Mouse (Mus musculus) heart, embryonic 16.5 days (tissue): ENCODE data around the gene Sorcs2. TPM values are rescaled to one million over a fixed set of nuclear protein-coding genes. Genes with fewer than 3 reads are reported as not detected.
A peak's percentile ranks its signal among the peaks of the same experiment; 100 is the strongest.

Experiments used
- ATAC-seq: fragments of 200-750 bp; cut with Nextera tagmentation; replicated peaks from 2 replicates; pipeline ENCODE4 v1.8.0; 2017; ENCODE audit warnings: moderate number of reproducible peaks; ENCODE audit not compliant: insufficient read depth, low FRiP score; ENCODE audit errors: extremely low read depth
- H3K27ac ChIP-seq: fragments of 300-500 bp; sonication (generic); 2 replicates; pipeline ENCODE4 v1.5.1; 2014; ENCODE audit warnings: mild to moderate bottlenecking, low read length, control low read depth, moderate library complexity
- H3K27me3 ChIP-seq: fragments of 300-500 bp; sonication (generic); 2 replicates; pipeline ENCODE4 v1.6.1; 2014; ENCODE audit warnings: low read length, mixed read lengths; ENCODE audit not compliant: control insufficient read depth, insufficient read depth
- H3K36me3 ChIP-seq: fragments of 300-500 bp; sonication (generic); 2 replicates; pipeline ENCODE4 v1.6.1; 2014; ENCODE audit not compliant: control insufficient read depth, insufficient read depth
- H3K4me1 ChIP-seq: fragments of 300-500 bp; sonication (generic); 2 replicates; pipeline ENCODE4 v1.6.1; 2014; ENCODE audit warnings: low read length, mixed read lengths; ENCODE audit not compliant: control insufficient read depth, insufficient read depth
- H3K4me2 ChIP-seq: fragments of 300-500 bp; sonication (generic); 2 replicates; pipeline ENCODE4 v1.6.1; 2014; ENCODE audit warnings: low read depth, mild to moderate bottlenecking, control low read depth, low read length
- H3K4me3 ChIP-seq: fragments of 300-500 bp; sonication (generic); 2 replicates; pipeline ENCODE4 v1.5.1; 2014; ENCODE audit warnings: mild to moderate bottlenecking, control low read depth, low read length
- H3K9ac ChIP-seq: fragments of 300-500 bp; sonication (generic); 2 replicates; pipeline ENCODE4 v1.6.1; 2014; ENCODE audit warnings: low read length, control low read depth
- H3K9me3 ChIP-seq: fragments of 300-500 bp; sonication (generic); replicated peaks from 2 replicates; pipeline ENCODE4 v1.6.1; 2016; ENCODE audit warnings: low read length; ENCODE audit not compliant: control insufficient read depth
- WGBS: fragments of 180-500 bp; shearing (Covaris S2); extraction: QIAGEN DNeasy Blood & Tissue Kit; methylation state at CpG from one replicate; pipeline ENCODE4 v1.1.7; 2014; 5-methylcytosine and 5-hydroxymethylcytosine counted together
- polyA plus RNA-seq: library from polyadenylated mRNA; unstranded; fragments of >200 nt; fragmentation: Nextera tagmentation; extraction: Ambion mirVana; gene quantifications from 2 replicates; pipeline ENCODE4 v1.2.1, GENCODE M21; 2015

Sorcs2 gene
- polyA plus RNA-seq, 1 experiment from 2014 or later: 8.2 TPM

DNA sequence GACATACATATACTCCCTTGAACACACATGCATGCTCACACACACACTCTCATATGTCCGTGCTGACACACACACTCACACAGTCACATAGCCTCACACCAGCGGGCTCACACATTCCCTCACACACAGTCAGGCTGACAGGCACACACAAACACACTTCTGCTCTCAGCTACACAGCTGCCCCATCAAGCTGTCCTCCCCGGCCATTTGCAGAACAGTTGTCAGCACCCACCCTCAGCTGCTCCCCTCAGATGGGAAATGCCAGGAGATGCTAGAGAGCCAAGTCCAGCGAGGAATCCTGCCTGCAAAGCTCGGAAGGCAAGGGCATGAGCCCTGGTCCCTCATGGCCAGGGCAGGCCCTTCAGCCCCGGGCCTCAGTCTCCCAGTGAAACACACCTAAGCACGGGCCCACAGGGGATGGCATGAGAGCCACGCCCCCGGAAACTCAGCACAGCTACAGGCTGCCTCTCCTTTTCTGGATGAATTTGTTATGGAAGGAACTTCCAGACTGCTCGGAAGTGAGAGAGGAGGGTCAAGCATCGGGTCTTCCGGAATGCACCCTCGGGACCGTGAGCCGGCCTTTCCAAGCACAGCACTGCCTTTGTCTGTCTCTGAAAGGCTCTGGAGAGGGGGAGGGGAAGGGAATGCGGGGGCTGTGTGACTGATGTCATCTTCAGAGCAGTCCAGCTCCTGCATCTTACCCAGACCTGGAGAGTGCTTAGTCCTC is 84.4 kb downstream of the Sorcs2 start:
- WGBS: 28% methylated on average over 16 of the region's 16 CpGs

DNA sequence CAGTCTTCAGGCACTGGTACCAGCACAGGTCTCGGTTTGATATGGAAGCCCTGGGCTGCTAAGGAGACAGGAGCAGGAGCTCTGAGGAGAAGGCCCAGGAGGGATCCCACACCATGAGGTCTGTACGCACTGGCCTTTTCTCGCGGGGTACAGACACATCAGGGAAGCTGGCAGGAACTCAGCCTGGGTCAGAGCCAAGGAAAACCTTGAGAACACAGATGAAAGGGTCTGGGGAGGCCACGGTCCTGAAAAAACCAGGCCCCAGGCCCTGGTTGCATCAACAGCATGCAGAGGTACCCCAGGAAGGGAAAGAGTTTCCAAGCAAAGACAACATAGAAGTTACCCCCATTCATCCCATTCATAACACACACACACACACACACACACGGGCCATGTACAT is 85.0 kb downstream of the Sorcs2 start:
- no peaks in the 10 kb centered on the region for H3K36me3 ChIP-seq
- H3K4me2 ChIP-seq: no peak overlapping the region
- peaks cover 20% of the 10 kb centered on the region for H3K4me1 ChIP-seq
- H3K27ac ChIP-seq: no peak overlapping the region; the same call in 1 of the 2 replicates
- no peaks in the 10 kb centered on the region for H3K27me3 ChIP-seq
- peak overlapping the region; percentile 25; the same call in 1 of the 2 replicates for H3K9ac ChIP-seq
- H3K9me3 ChIP-seq: no peaks in the 10 kb centered on the region
- no peak overlapping the region for H3K4me3 ChIP-seq
- WGBS: 42% methylated on average over 6 of the region's 6 CpGs
- ATAC-seq: no peak

More for the DNA sequence above, 84.4 kb downstream of the Sorcs2 start:
- H3K9me3 ChIP-seq: no peaks in the 10 kb centered on the region
- H3K27ac ChIP-seq: peak overlapping the region; percentile 76
- H3K4me2 ChIP-seq: peak overlapping the region; percentile 42
- peak overlapping the region; percentile 34; the same call in 1 of the 2 replicates for H3K9ac ChIP-seq
- H3K4me1 ChIP-seq: peaks cover 20% of the 10 kb centered on the region
- no peaks in the 10 kb centered on the region for H3K27me3 ChIP-seq
- H3K36me3 ChIP-seq: no peaks in the 10 kb centered on the region
- H3K4me3 ChIP-seq: peak overlapping the region; percentile 19; the same call in 1 of the 2 replicates
- peak; percentile 90 for ATAC-seq

DNA sequence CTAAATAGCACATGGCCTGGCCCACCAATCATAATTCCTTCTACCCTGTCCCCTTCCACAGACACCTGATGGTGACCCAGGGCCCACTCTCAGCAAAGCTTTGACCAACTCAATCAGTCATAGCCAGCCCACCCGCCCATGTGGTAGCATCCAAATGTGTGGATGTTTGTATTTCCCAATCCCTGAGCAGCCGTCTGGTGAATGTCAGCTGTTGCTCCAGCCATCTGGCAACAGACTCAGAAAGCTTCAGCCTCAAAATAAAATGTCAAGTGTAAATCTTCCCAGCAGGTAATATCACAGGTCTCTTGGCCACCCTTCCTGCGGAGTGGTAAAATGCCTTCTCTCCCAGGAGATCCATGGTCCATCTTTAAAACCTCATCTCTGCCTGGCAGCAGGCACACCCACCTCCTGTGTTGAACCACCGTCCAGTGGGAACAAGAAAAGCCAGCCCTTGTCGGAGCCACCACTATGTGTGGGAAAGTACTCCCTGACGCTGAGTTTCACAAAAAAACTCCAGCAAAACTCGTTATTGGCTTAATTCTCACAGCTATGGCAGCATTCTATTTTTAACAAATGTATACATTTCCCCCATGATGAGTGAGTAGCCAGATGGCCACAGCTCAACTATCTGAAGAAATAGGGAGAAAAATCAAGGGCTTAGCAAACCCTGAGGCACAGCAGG is 93.5 kb downstream of the Sorcs2 start:
- Histone ChIP-seq H3K27me3 (no peaks in the 10 kb centered on the region), H3K27ac (no peak overlapping the region), H3K4me2 (no peak overlapping the region), H3K9me3 (no peaks in the 10 kb centered on the region), H3K9ac (no peak overlapping the region), H3K4me1 (no peaks in the 10 kb centered on the region), H3K4me3 (no peak overlapping the region), H3K36me3 (no peaks in the 10 kb centered on the region)
- ATAC-seq: no peak
- WGBS: 55% methylated on average over 7 of the region's 7 CpGs

DNA sequence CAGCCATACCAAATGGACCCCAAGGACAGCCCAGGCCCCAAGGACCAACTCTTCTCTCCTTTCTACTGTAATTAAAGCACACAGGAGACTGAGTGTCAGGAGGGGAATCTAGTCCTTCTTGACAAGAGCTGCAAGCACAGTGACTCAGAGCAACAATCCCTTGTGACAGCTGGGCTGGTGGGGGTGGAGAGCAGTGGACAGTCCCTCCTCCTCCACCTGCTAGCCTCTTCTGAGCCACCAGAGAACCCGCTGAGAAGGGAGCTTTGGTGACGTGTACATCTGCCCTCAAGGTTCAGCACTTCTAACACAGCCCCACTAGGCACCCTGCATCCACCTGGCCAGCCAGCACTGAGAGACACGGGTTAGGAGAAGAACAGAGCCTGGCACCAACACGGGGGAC is 96.8 kb downstream of the Sorcs2 start:
- Histone ChIP-seq H3K36me3 (no peaks in the 10 kb centered on the region), H3K4me2 (no peak overlapping the region), H3K27me3 (no peaks in the 10 kb centered on the region), H3K27ac (no peak overlapping the region), H3K4me3 (no peak overlapping the region), H3K4me1 (peaks cover 14% of the 10 kb centered on the region), H3K9ac (no peak overlapping the region), H3K9me3 (no peaks in the 10 kb centered on the region)
- no peak for ATAC-seq
- WGBS: 74% methylated on average over 4 of the region's 4 CpGs

DNA sequence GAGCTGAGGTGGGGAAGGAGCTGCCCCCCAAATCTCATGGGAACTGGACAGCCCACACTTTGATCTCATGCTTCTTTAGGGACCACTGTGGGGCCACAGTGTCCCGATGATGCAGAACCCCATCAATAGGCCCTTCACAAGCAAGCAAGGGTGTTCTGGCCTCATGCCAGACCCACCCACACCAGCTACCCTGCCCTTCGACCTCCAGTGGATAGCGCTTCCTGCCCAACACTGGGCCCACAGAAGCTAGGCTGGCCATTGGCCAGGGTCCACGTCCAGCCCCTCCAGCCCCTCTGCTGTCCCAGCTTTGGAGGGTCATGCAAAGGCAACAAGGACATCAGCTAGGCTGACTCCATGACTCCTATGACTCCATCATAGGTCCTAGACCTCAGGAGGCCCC is 99.9 kb downstream of the Sorcs2 start:
- H3K4me2 ChIP-seq: no peak overlapping the region
- H3K9me3 ChIP-seq: no peaks in the 10 kb centered on the region
- ATAC-seq: no peak
- H3K27ac ChIP-seq: no peak overlapping the region
- H3K4me3 ChIP-seq: no peak overlapping the region
- no peaks in the 10 kb centered on the region for H3K36me3 ChIP-seq
- 60% methylated on average over 4 of the region's 4 CpGs for WGBS
- H3K27me3 ChIP-seq: no peaks in the 10 kb centered on the region
- peaks cover 20% of the 10 kb centered on the region for H3K4me1 ChIP-seq
- H3K9ac ChIP-seq: no peak overlapping the region

DNA sequence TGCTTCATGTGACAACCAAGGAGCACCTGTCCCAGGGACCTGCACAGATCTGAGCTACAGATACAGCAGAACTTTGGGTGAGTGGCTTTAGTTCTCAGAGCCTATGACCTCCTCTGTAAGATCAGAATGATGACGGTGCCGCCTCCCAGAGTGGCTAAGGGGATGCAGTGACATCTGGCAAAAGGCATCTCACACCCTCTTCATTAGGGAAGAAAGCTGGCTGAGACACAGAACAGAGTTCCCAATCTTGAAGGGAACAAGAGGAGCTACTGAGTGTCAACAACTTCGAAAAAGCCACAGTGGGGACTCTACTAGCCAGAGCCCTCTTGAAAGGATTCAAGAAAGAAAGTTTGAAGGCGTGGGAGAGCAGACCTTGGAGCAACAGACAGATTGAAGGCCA is 100.7 kb downstream of the Sorcs2 start:
- Histone ChIP-seq H3K27me3 (no peaks in the 10 kb centered on the region), H3K9ac (no peak overlapping the region), H3K27ac (peak overlapping the region; percentile 9; the same call in 1 of the 2 replicates), H3K4me3 (no peak overlapping the region), H3K36me3 (no peaks in the 10 kb centered on the region), H3K4me2 (no peak overlapping the region), H3K4me1 (peaks cover 26% of the 10 kb centered on the region), H3K9me3 (no peaks in the 10 kb centered on the region)
- ATAC-seq: no peak
- WGBS: 42% methylated on average over 4 of the region's 4 CpGs

DNA sequence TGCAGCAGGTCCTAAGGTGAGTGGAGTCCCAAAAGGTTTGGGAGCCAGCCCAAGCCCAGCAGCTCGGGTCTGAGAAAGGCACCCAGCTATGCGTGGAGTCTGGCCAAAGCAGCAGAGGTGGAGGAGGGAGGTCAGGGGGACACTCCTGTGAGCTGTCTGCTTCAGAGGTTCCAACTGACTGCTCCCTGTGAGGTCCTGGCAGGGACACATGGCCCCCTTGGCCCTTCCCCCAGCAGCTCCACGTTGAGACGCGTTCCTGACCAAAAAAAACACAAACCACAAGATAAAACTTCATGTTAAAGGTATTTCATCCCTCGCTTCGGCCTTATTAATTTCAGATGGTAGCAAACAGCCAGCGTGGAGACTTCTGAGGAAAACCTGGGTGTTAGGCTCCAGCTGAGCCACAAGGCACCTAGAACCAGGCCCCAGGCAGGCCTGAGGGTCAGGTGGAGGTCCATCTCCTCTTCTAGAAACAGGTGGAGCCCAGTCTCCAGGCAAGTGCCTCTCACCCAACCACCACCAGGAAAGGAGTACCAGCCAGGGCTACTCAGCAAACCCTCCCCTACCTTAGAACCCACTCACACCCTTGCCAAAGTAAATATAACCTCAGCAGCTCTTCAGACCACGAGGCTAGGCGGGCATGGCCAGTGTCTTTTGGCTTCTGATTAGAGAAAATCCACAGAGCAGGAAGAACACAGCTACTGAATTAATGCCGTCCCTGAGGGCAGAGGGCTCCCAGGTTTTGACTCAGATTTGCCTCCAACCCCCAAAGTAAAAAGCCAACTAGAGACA is 104.6 kb downstream of the Sorcs2 start:
- ATAC-seq: peak; percentile 47; the same call in 1 of the 2 replicates
- no peaks in the 10 kb centered on the region for H3K9me3 ChIP-seq
- H3K4me2 ChIP-seq: no peak overlapping the region
- H3K36me3 ChIP-seq: no peaks in the 10 kb centered on the region
- H3K27me3 ChIP-seq: no peaks in the 10 kb centered on the region
- 41% methylated on average over 11 of the region's 11 CpGs for WGBS
- no peak overlapping the region for H3K4me3 ChIP-seq
- peaks cover 29% of the 10 kb centered on the region for H3K4me1 ChIP-seq
- H3K27ac ChIP-seq: no peak overlapping the region
- H3K9ac ChIP-seq: no peak overlapping the region

DNA sequence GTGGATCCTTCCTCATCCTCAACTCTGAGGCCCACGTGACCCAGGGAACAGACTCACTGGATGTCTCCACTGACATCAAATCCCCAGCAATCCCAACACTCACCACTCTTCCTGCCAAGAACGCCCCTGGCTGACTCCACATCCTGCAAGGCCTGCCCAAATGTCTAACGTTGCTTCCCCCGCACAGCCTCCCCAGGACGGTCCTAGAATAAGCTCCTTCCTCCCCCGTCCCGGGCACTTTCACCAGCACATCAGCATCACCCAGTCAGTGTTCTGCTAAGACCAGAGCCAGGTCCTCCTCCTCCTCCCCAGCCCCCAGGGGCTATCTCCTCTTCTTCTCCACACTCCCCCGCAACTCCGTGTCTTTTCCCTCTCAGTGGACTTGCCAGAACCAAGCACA is 105.6 kb downstream of the Sorcs2 start:
- Histone ChIP-seq H3K27ac (no peak overlapping the region), H3K4me3 (no peak overlapping the region), H3K27me3 (no peaks in the 10 kb centered on the region), H3K4me2 (no peak overlapping the region), H3K9ac (no peak overlapping the region), H3K36me3 (no peaks in the 10 kb centered on the region), H3K4me1 (peaks cover 20% of the 10 kb centered on the region), H3K9me3 (no peaks in the 10 kb centered on the region)
- WGBS: 60% methylated on average over 9 of the region's 9 CpGs
- peak; percentile 59; the same call in 1 of the 2 replicates for ATAC-seq
